Comparison of ENCODE assay signal across 8 mouse cellular contexts in genomic region chr9:95405511-95405945, GRCm38 (mm10). TPM values are rescaled to one million over a fixed set of nuclear protein-coding genes. Genes with fewer than 3 reads are reported as not detected.
DNase-seq lines count a peak whose midpoint lies in the region; ATAC-seq and TF ChIP-seq lines count a peak whose summit lies in the region.

No protein-coding gene starts in this region.

- H3K9me3 ChIP-seq in hindbrain, embryonic 10.5 days, result no peaks in the 10 kb centered on the region

- peak; percentile 40 to 58 for DNase-seq in cerebellum, adult 2 months
- peak; percentile 79 to 88 for DNase-seq in frontal cortex, adult 2 months (ENCODE audit: extremely low spot score in 1 of 2, low spot score in 1 of 2)
- DNase-seq in hindbrain, embryonic 10.5 days (ENCODE audit: low spot score), result peak; percentile 75
- peak; percentile 73 for DNase-seq in layer of hippocampus, adult 9-10 months (ENCODE audit: low spot score)
- peak; percentile 31 for DNase-seq in lung, adult 2 months
- DNase-seq in ovary, postnatal 10 days (ENCODE audit: low spot score), result peak; percentile 38
- peak; percentile 90 for DNase-seq in thymus, postnatal 25 days

- ATAC-seq in CD4-positive, CD25-positive, alpha-beta regulatory T cell, adult 4 months, result peak; percentile 66

- no peaks in the 10 kb centered on the region; the same call in 1 of the 2 replicates for H3K27me3 ChIP-seq in cerebellum, adult 2 months (ENCODE audit: control insufficient read depth, insufficient read depth, low read length)
- H3K27me3 ChIP-seq in hindbrain, embryonic 10.5 days (ENCODE audit: insufficient read depth, poor library complexity, severe bottlenecking), result peaks cover 26% of the 10 kb centered on the region

- peak overlapping the region; percentile 37 for H3K4me3 ChIP-seq in cerebellum, adult 2 months (replicated peaks; ENCODE audit: insufficient read depth, low read depth, low read length)
- H3K4me3 ChIP-seq in hindbrain, embryonic 10.5 days, result peak overlapping the region; percentile 78
- peak overlapping the region; percentile 45 for H3K4me3 ChIP-seq in lung, adult 2 months (replicated peaks; ENCODE audit: extremely low read depth, low read depth, low read length)

- WGBS in cerebellum, adult 2 months, result 2% methylated on average over 30 of the region's 30 CpGs
- WGBS in hindbrain, embryonic 10.5 days, result 1% methylated on average over 30 of the region's 30 CpGs
- 3% methylated on average over 30 of the region's 30 CpGs for WGBS in lung, adult 2 months

- TF ChIP-seq CTCF in cerebellum, adult 2 months (IDR thresholded peaks at IDR 0.05; ENCODE audit: borderline replicate concordance, insufficient read depth, low read depth, low read length), result 0 out of 2 replicates have a peak, but pooled peaks have one; percentile 35
- TF ChIP-seq CTCF in lung, adult 2 months (IDR thresholded peaks at IDR 0.05; ENCODE audit: insufficient read depth, low read length), result peak; percentile 52

- no peaks in the 10 kb centered on the region for H3K4me1 ChIP-seq in cerebellum, adult 2 months (ENCODE audit: control insufficient read depth, insufficient read depth, low read length)
- H3K4me1 ChIP-seq in hindbrain, embryonic 10.5 days (replicated peaks), result peaks cover 31% of the 10 kb centered on the region
- H3K4me1 ChIP-seq in lung, adult 2 months (ENCODE audit: control insufficient read depth, insufficient read depth, low read length), result peaks cover 2% of the 10 kb centered on the region

- TF ChIP-seq POLR2A in cerebellum, adult 2 months (IDR thresholded peaks at IDR 0.05; ENCODE audit: borderline replicate concordance, insufficient read depth, low read length), result no peak
- TF ChIP-seq POLR2A in lung, adult 2 months (IDR thresholded peaks at IDR 0.05; ENCODE audit: borderline replicate concordance, extremely low read depth, low read depth, low read length), result no peak

- H3K27ac ChIP-seq in cerebellum, adult 2 months (ENCODE audit: insufficient read depth, low read length), result no peak overlapping the region
- H3K27ac ChIP-seq in hindbrain, embryonic 10.5 days, result peak overlapping the region; percentile 88

- H3K36me3 ChIP-seq in hindbrain, embryonic 10.5 days, result peaks cover 8% of the 10 kb centered on the region

RNA-seq across cellular contexts. Expression of gene Chst2, which starts 1.0 kb away (rescaled TPM):
- 1 to 10 TPM; 5.0 to 5.9 TPM for polyA plus RNA-seq in CD4-positive, CD25-positive, alpha-beta regulatory T cell, adult 4 months (2017; shearing (Covaris generic))
- 15.4 and 16.8 TPM in 2 replicates for polyA plus RNA-seq in cerebellum, adult 2 months (2012; rRNA removed)
- polyA plus RNA-seq in frontal cortex, adult 2 months (2012; rRNA removed), result 34.5 and 41.6 TPM in 2 replicates
- polyA plus RNA-seq in hindbrain, embryonic 10.5 days (2016; fragmentation: Nextera tagmentation; extraction: Ambion mirVana), result 3.4 and 4.9 TPM in 2 replicates
- 8.8 and 9.5 TPM in 2 replicates for polyA plus RNA-seq in lung, adult 2 months (2012; rRNA removed)

Comparison
In these comparisons a context has a peak if more than half of its experiments do, and no peak if none do; other contexts are left out.
1. DNase-seq: peak in every context shown above with its lines; median percentile 90 in thymus, postnatal 25 days; 84 in frontal cortex, adult 2 months; 75 in hindbrain, embryonic 10.5 days; 73 in layer of hippocampus, adult 9-10 months; 49 in cerebellum, adult 2 months; 38 in ovary, postnatal 10 days; 31 in lung, adult 2 months.